Mouse (Mus musculus): ENCODE measurements around the gene Skint4. TPM values are rescaled to one million over a fixed set of nuclear protein-coding genes. Genes with fewer than 3 reads are reported as not detected.

Gene Skint4
- not detected for polyA plus RNA-seq (2014; fragmentation: Illumina TruSeq; extraction: RNeasy Lipid Tissue Mini Kit (QIAGEN cat#74804); ENCODE audit: low read depth, low replicate concordance)

DNA sequence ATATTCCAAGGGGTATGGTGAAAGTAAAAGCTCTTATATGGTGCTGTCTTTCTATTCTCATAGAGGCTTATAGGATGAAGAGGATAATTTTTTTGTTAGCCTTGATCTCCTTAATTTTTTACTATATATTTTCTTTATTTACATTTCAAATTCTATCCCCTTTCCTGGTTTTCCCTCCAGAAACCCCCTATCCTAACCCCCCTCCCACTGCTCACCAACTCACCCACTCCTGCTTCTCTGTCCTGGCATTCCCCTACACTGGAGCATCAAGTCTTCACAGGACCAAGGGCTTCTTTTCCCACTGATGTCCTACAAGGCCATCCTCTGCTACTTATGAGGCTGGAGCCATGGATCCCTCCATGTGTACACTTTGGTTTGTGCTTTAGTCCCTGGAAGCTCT is at the start of gene Skint4:
Gene Skint4, plus strand, starts transcription at position 301 of the 400 bp plus-strand sequence.

Other genes with a start within 250 kb of the Skint4 start
- gene Slc5a9, start 169.1 kb upstream of the Skint4 start, polyA plus RNA-seq (2014; fragmentation: Illumina TruSeq; extraction: RNeasy Lipid Tissue Mini Kit (QIAGEN cat#74804); ENCODE audit: low read depth, low replicate concordance), result not detected
- not detected for gene Skint8, start 152.6 kb upstream of the Skint4 start, polyA plus RNA-seq (2014; fragmentation: Illumina TruSeq; extraction: RNeasy Lipid Tissue Mini Kit (QIAGEN cat#74804); ENCODE audit: low read depth, low replicate concordance)
- not detected for gene Skint7, start 99.1 kb upstream of the Skint4 start, polyA plus RNA-seq (2014; fragmentation: Illumina TruSeq; extraction: RNeasy Lipid Tissue Mini Kit (QIAGEN cat#74804); ENCODE audit: low read depth, low replicate concordance)
- gene Skint1, start 65.7 kb upstream of the Skint4 start, polyA plus RNA-seq (2014; fragmentation: Illumina TruSeq; extraction: RNeasy Lipid Tissue Mini Kit (QIAGEN cat#74804); ENCODE audit: low read depth, low replicate concordance), result not detected
- 0.64 TPM for gene Skint3, start 160.2 kb downstream of the Skint4 start, polyA plus RNA-seq (2014; fragmentation: Illumina TruSeq; extraction: RNeasy Lipid Tissue Mini Kit (QIAGEN cat#74804); ENCODE audit: low read depth, low replicate concordance)